Mouse (Mus musculus) forebrain, embryonic 16.5 days (tissue): Measurements from ENCODE around the gene Psme4. TPM values are rescaled to one million over a fixed set of nuclear protein-coding genes. Genes with fewer than 3 reads are reported as not detected.

ENCODE experiments used
- ATAC-seq: fragments of 200-750 bp; cut with Nextera tagmentation; 2 replicates; pipeline ENCODE4 v1.8.0; 2017; ENCODE audit warnings: mild to moderate bottlenecking, moderate library complexity
- H3K27ac ChIP-seq: fragments of 300-500 bp; sonication (generic); 2 replicates; pipeline ENCODE4 v1.5.1; 2014; ENCODE audit warnings: low read length, control low read depth
- H3K27me3 ChIP-seq: fragments of 300-500 bp; sonication (generic); replicated peaks from 2 replicates; pipeline ENCODE4 v1.6.1; 2014; ENCODE audit warnings: low read length; ENCODE audit not compliant: control insufficient read depth, insufficient read depth
- H3K36me3 ChIP-seq: fragments of 300-500 bp; sonication (generic); 2 replicates; pipeline ENCODE4 v1.6.1; 2014; ENCODE audit not compliant: control insufficient read depth, insufficient read depth
- H3K4me1 ChIP-seq: fragments of 300-500 bp; sonication (generic); replicated peaks from 2 replicates; pipeline ENCODE4 v1.6.1; 2014; ENCODE audit warnings: low read length; ENCODE audit not compliant: control insufficient read depth, insufficient read depth
- H3K4me2 ChIP-seq: fragments of 300-500 bp; sonication (generic); 2 replicates; pipeline ENCODE4 v1.6.1; 2014; ENCODE audit warnings: mild to moderate bottlenecking, low read length, control low read depth
- H3K4me3 ChIP-seq: fragments of 300-500 bp; sonication (generic); replicated peaks from 2 replicates; pipeline ENCODE4 v1.5.1; 2014; ENCODE audit warnings: mild to moderate bottlenecking, low read length, control low read depth
- H3K9ac ChIP-seq: fragments of 300-500 bp; sonication (generic); replicated peaks from 2 replicates; pipeline ENCODE4 v1.6.1; 2014; ENCODE audit warnings: low read depth, low read length, control low read depth
- H3K9me3 ChIP-seq: fragments of 300-500 bp; sonication (generic); 2 replicates; pipeline ENCODE4 v1.6.1; 2016; ENCODE audit warnings: low read length; ENCODE audit not compliant: control insufficient read depth
- WGBS: fragments of 180-500 bp; shearing (Covaris S2); extraction: QIAGEN DNeasy Blood & Tissue Kit; methylation state at CpG from one replicate; pipeline ENCODE4 v1.1.7; 2014; 5-methylcytosine and 5-hydroxymethylcytosine counted together
- polyA plus RNA-seq: library from polyadenylated mRNA; unstranded; fragments of >200 nt; fragmentation: Nextera tagmentation; extraction: Ambion mirVana; gene quantifications from 2 replicates; pipeline ENCODE4 v1.2.1, GENCODE M21; 2015

Gene Psme4
- polyA plus RNA-seq, 1 experiment from 2014 or later = 17.2 TPM

GRCm38 (mm10) chr11:30920641-30921040 lies 149.1 kb downstream of the Psme4 start:
- H3K4me2 ChIP-seq = no peak overlapping the region
- no peaks in the 10 kb centered on the region for H3K27me3 ChIP-seq
- H3K4me1 ChIP-seq = no peaks in the 10 kb centered on the region
- 38% methylated on average over 1 of the region's 1 CpGs for WGBS
- peaks cover 3% of the 10 kb centered on the region; the same call in 1 of the 2 replicates for H3K36me3 ChIP-seq
- H3K9me3 ChIP-seq = no peaks in the 10 kb centered on the region
- no peak overlapping the region for H3K9ac ChIP-seq
- no peak for ATAC-seq
- H3K4me3 ChIP-seq = no peak overlapping the region
- H3K27ac ChIP-seq = no peak overlapping the region

GRCm38 (mm10) chr11:30923283-30923682 lies 151.8 kb downstream of the Psme4 start:
- Histone ChIP-seq H3K9me3 (no peaks in the 10 kb centered on the region), H3K4me1 (no peaks in the 10 kb centered on the region), H3K36me3 (peaks cover 3% of the 10 kb centered on the region; the same call in 1 of the 2 replicates), H3K27me3 (no peaks in the 10 kb centered on the region), H3K27ac (no peak overlapping the region), H3K9ac (no peak overlapping the region), H3K4me3 (no peak overlapping the region), H3K4me2 (no peak overlapping the region)
- WGBS = 99% methylated on average over 3 of the region's 3 CpGs
- no peak for ATAC-seq

GRCm38 (mm10) chr11:30928079-30928478 lies 156.6 kb downstream of the Psme4 start:
- H3K4me1 ChIP-seq = no peaks in the 10 kb centered on the region
- no peak overlapping the region for H3K27ac ChIP-seq
- no peak for ATAC-seq
- no peaks in the 10 kb centered on the region for H3K9me3 ChIP-seq
- no peak overlapping the region for H3K4me3 ChIP-seq
- no peak overlapping the region for H3K9ac ChIP-seq
- no peak overlapping the region for H3K4me2 ChIP-seq
- H3K36me3 ChIP-seq = peaks cover 3% of the 10 kb centered on the region; the same call in 1 of the 2 replicates
- H3K27me3 ChIP-seq = no peaks in the 10 kb centered on the region

DNA sequence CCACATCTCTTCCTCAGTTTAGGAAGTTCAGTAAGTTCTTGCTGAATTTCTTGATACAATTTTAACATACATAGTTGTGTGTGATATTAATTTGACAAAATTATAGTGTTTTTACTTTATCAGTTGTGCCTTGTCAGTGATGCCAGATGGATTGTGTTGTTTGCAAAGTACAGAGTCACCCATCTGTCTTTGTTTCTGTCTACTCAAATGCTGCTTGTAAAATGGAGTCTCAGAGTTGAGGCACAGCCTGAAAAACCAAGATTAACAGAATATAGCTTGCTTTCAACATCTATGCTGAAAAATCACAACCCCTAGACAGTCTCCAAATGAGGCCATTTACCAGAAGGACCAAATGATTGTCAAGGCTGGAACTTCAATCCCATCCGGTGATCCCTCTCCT lies 157.0 kb downstream of the Psme4 start:
- Histone ChIP-seq H3K9me3 (no peaks in the 10 kb centered on the region), H3K9ac (no peak overlapping the region), H3K4me3 (no peak overlapping the region), H3K27me3 (no peaks in the 10 kb centered on the region), H3K27ac (no peak overlapping the region), H3K4me1 (no peaks in the 10 kb centered on the region), H3K4me2 (no peak overlapping the region), H3K36me3 (peaks cover 2% of the 10 kb centered on the region; the same call in 1 of the 2 replicates)
- ATAC-seq = no peak
- WGBS = 80% methylated on average over 1 of the region's 1 CpGs

Other genes with a start within 250 kb of the Psme4 start
- 9.7 and 10.1 TPM in 2 replicates for gene Acyp2, start 122.1 kb upstream of the Psme4 start, polyA plus RNA-seq
- gene Gpr75, start 113.6 kb downstream of the Psme4 start, polyA plus RNA-seq = 5.0 and 5.1 TPM in 2 replicates
- gene Asb3, start 113.7 kb downstream of the Psme4 start, polyA plus RNA-seq = 38.4 and 44.7 TPM in 2 replicates
- gene Erlec1, start 182.6 kb downstream of the Psme4 start, polyA plus RNA-seq = 8.7 and 9.3 TPM in 2 replicates
- gene Chac2, start 214.6 kb downstream of the Psme4 start, polyA plus RNA-seq = 26.0 and 28.1 TPM in 2 replicates